Mouse (Mus musculus) bone marrow macrophage, adult 2 months (primary cell): ENCODE results near the gene Adcy9.

Experiments
- CTCF ChIP-seq: IDR thresholded peaks from 2 replicates; pipeline ENCODE4 v1.5.1; 2012; ENCODE audit warnings: low read depth, mild to moderate bottlenecking, low read length, moderate library complexity
- POLR2A ChIP-seq: IDR thresholded peaks from 2 replicates; pipeline ENCODE4 v1.6.1; 2012; ENCODE audit warnings: mild to moderate bottlenecking, low read depth, low read length, borderline replicate concordance

- TF ChIP-seq CTCF: no peak
- no peak for TF ChIP-seq POLR2A
These were observed 53.6 kb downstream of the Adcy9 start for GRCm38 (mm10) chr16:4366671-4367070.
